Mouse (Mus musculus) stomach, embryonic 14.5 days (tissue): Measurements from ENCODE around the gene Zfp106. TPM values are rescaled to one million over a fixed set of nuclear protein-coding genes. Genes with fewer than 3 reads are reported as not detected.

Experiments used
- ATAC-seq: fragments of 200-750 bp; cut with Nextera tagmentation; 2 replicates; pipeline ENCODE4 v1.8.0; 2017; ENCODE audit warnings: low read depth, moderate TSS enrichment; ENCODE audit not compliant: insufficient number of reproducible peaks, insufficient read depth, low FRiP score
- H3K27ac ChIP-seq: fragments of 300-500 bp; sonication (generic); 2 replicates; pipeline ENCODE4 v1.5.1; 2014; ENCODE audit warnings: mild to moderate bottlenecking, low read length, moderate library complexity, mixed read lengths
- H3K27me3 ChIP-seq: fragments of 300-500 bp; sonication (generic); 2 replicates; pipeline ENCODE4 v1.6.1; 2014; ENCODE audit warnings: low read length, control low read depth, mixed read lengths; ENCODE audit not compliant: control insufficient read depth, insufficient read depth
- H3K36me3 ChIP-seq: fragments of 300-500 bp; sonication (generic); 2 replicates; pipeline ENCODE4 v1.6.1; 2014; ENCODE audit warnings: mild to moderate bottlenecking, control low read depth, low read length, moderate library complexity, mixed read lengths; ENCODE audit not compliant: control insufficient read depth, insufficient read depth
- H3K4me1 ChIP-seq: fragments of 300-500 bp; sonication (generic); 2 replicates; pipeline ENCODE4 v1.6.1; 2014; ENCODE audit warnings: low read length, control low read depth, mixed read lengths; ENCODE audit not compliant: control insufficient read depth, insufficient read depth
- H3K4me2 ChIP-seq: fragments of 300-500 bp; sonication (generic); replicated peaks from 2 replicates; pipeline ENCODE4 v1.6.1; 2014; ENCODE audit warnings: low read depth, low read length, control low read depth
- H3K4me3 ChIP-seq: fragments of 300-500 bp; sonication (generic); 2 replicates; pipeline ENCODE4 v1.5.1; 2014; ENCODE audit warnings: low read depth, low read length, control low read depth
- H3K9ac ChIP-seq: fragments of 300-500 bp; sonication (generic); replicated peaks from 2 replicates; pipeline ENCODE4 v1.6.1; 2014; ENCODE audit warnings: low read depth, mild to moderate bottlenecking, control low read depth, low read length, moderate library complexity, mixed read lengths
- H3K9me3 ChIP-seq: fragments of 300-500 bp; sonication (generic); 2 replicates; pipeline ENCODE4 v1.6.1; 2016; ENCODE audit warnings: low read depth, low read length, control low read depth; ENCODE audit not compliant: control insufficient read depth
- WGBS: fragments of 180-500 bp; shearing (Covaris S2); extraction: QIAGEN DNeasy Blood & Tissue Kit; methylation state at CpG from one replicate; pipeline ENCODE4 v1.1.7; 2014; 5-methylcytosine and 5-hydroxymethylcytosine counted together
- polyA plus RNA-seq: library from polyadenylated mRNA; unstranded; fragments of >200 nt; fragmentation: Nextera tagmentation; extraction: Ambion mirVana; gene quantifications from 2 replicates; pipeline ENCODE4 v1.2.1, GENCODE M21; 2014

Gene Zfp106
- polyA plus RNA-seq, 1 experiment from 2014 or later: 70.8 TPM

GRCm38 (mm10) chr2:120464091-120464490 lies 99.6 kb downstream of the Zfp106 start:
- no peak for ATAC-seq
- H3K4me1 ChIP-seq: no peaks in the 10 kb centered on the region
- no peaks in the 10 kb centered on the region for H3K36me3 ChIP-seq
- no peaks in the 10 kb centered on the region for H3K27me3 ChIP-seq
- no peak overlapping the region for H3K27ac ChIP-seq
- H3K4me2 ChIP-seq: no peak overlapping the region
- no peak overlapping the region for H3K9ac ChIP-seq
- 70% methylated on average over 8 of the region's 8 CpGs for WGBS
- no peaks in the 10 kb centered on the region for H3K9me3 ChIP-seq
- no peak overlapping the region for H3K4me3 ChIP-seq

GRCm38 (mm10) chr2:120463328-120463727 lies 100.3 kb downstream of the Zfp106 start:
- 75% methylated on average over 7 of the region's 7 CpGs for WGBS
- ATAC-seq: no peak
- Histone ChIP-seq H3K27me3 (no peaks in the 10 kb centered on the region), H3K4me3 (no peak overlapping the region), H3K9ac (no peak overlapping the region), H3K4me1 (no peaks in the 10 kb centered on the region), H3K4me2 (no peak overlapping the region), H3K27ac (no peak overlapping the region), H3K9me3 (no peaks in the 10 kb centered on the region), H3K36me3 (no peaks in the 10 kb centered on the region)

GRCm38 (mm10) chr2:120460216-120460615 lies 103.4 kb downstream of the Zfp106 start:
- ATAC-seq: no peak
- H3K27me3 ChIP-seq: no peaks in the 10 kb centered on the region
- no peak overlapping the region for H3K27ac ChIP-seq
- 68% methylated on average over 4 of the region's 4 CpGs for WGBS
- H3K4me2 ChIP-seq: no peak overlapping the region
- H3K4me3 ChIP-seq: no peak overlapping the region
- H3K9ac ChIP-seq: no peak overlapping the region
- no peaks in the 10 kb centered on the region for H3K9me3 ChIP-seq
- H3K4me1 ChIP-seq: no peaks in the 10 kb centered on the region
- H3K36me3 ChIP-seq: no peaks in the 10 kb centered on the region

Other genes starting within 250 kb of the Zfp106 start
- gene Pla2g4f, start 249.7 kb downstream of the Zfp106 start, polyA plus RNA-seq: 0.29 TPM in 1 of 2 replicates, not detected in the other
- gene Vps39, start 210.7 kb downstream of the Zfp106 start, polyA plus RNA-seq: 22.5 and 23.2 TPM in 2 replicates
- 7.6 and 10.5 TPM in 2 replicates for gene Ganc, start 159.9 kb downstream of the Zfp106 start, polyA plus RNA-seq
- gene Tmem87a, start 159.7 kb downstream of the Zfp106 start, polyA plus RNA-seq: 23.2 and 28.7 TPM in 2 replicates
- gene Capn3, start 107.8 kb downstream of the Zfp106 start, polyA plus RNA-seq: 0.42 and 1.1 TPM in 2 replicates
- 52.9 and 61.9 TPM in 2 replicates for gene Snap23, start 3.8 kb upstream of the Zfp106 start, polyA plus RNA-seq
- 24.6 and 26.9 TPM in 2 replicates for gene Haus2, start 45.5 kb upstream of the Zfp106 start, polyA plus RNA-seq
- gene Lrrc57, start 45.7 kb upstream of the Zfp106 start, polyA plus RNA-seq: 16.8 and 20.1 TPM in 2 replicates
- gene Stard9, start 65.3 kb upstream of the Zfp106 start, polyA plus RNA-seq: 10.0 and 10.5 TPM in 2 replicates